Mouse (Mus musculus): ENCODE results near the gene Tut1. TPM values are rescaled to one million over a fixed set of nuclear protein-coding genes. Genes with fewer than 3 reads are reported as not detected.
"Not testable (repeated sequence)": the region's sequence is repeated elsewhere in the genome, so short reads cannot be mapped to it uniquely, and the experiment has no call there.

The Tut1 gene
- total RNA-seq, 4 experiments from 2014 or later: 7.8 to 11.8 (median 9.0) TPM

DNA sequence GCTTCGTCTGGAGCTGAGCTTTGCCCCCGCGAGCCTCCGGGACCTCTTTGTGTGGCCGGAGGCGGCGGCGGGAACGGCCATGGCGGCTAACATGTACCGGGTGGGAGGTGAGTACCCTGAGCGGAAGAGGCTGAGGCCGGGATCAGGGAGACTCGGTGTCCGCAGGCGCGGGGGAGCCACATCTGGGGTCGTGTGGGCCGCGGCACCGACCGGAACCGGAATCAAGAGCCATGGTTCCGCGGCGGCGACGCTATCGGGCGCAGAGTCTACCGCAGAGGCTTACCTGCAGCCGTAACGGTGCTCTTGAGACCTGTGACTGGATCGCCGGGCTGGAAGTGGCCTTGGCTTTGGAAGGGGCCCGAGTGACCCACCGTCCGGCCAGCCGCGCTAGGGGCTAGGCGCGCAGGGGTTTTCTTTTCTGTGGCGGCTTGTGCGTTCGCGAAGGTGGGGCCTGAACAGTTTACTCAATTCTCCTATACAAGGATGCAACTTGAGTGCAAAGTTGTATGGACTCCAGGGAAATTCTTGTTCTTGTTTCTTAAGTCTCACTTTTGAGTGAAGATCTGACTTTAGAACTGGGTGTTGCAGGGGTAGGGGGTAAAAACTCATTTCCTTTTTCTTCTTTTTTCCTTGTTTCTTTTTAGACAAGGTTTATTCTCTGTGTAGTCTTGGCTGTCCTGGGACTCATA lies 11.2 kb upstream of the Tut1 start:
- DNase-seq (ENCODE audit: low spot score in 2 of 2): no peak

DNA sequence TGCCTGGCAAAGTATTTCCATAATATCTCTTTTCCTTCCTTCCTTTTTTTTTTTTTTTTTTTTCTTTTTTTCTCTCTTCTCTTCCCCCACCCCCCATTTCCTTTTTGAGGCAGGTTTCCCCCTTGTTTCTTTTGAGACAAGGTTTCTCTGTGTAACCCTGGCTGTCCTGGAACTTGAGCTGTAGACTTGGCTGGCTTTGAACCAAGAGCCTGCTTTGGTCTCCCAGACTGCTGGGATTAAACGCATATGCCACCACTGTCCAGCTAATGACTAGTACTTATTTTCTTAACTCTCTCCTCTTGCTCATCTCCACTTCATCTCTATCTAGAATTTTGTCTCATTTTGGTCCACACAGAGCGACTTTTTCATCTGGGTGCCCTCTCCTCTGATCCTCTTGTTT lies 10.6 kb upstream of the Tut1 start:
- DNase-seq (ENCODE audit: low spot score in 2 of 2): no peak

DNA sequence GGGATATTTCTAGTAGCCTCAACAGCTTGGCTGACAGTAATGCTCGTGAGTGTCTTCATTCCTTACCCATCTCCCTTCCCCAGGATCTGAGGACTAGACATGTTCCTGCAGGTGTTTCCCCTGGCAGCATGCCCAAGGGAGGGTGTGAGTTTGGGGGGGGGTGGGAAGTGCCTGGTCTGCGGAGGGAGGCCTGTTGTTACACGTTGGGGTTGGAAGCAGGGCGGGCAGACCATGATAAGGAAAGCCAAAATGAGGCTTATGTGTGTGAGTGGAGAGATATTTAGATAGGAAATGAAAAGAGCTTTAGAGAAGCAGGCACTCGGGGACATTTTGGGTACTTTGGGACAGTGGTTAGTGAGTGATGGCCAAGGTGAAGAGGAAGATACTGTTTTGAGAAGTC lies 9.6 kb upstream of the Tut1 start:
- no peak for DNase-seq (ENCODE audit: low spot score in 2 of 2)

DNA sequence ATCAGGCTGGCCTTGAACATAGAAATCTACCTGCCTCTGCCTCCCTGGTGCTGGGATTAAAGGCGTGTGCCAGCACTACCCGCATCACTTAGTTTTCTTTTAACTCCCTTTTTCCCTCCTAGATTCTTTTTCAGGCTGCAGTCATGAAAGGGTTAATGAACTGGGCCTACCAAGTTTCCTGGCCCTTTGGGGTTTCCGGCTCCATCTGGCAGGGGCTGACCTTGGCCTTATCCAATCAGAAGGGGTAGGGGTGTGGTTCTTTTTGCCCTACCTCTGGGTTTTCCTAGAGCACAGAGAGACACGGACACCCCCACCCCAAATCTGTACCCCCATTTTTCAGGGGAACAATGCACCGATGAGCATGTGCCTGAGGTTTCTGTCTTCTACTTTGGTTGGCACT lies 8.9 kb upstream of the Tut1 start:
- peak; percentile 56 to 61 for DNase-seq (ENCODE audit: low spot score in 2 of 2)

DNA sequence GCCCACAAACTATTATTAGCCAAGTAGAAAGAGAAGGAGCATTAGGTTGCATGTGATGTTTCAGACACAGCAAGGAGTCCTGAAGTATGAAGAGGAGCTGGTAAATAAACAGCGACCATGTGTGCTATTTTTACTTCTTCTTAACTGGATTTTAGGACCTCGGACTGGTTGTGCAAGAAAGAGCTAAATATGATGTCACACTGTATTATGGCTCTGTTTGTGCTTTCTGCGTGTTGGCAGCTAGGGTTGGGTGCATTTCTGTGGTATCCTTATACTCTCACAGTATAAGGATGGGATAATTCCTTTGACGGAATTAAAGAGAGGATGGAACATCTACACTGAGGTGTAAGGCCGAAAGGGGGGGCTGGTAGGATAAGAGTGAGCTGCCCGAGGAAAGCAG lies 8.4 kb upstream of the Tut1 start:
- DNase-seq (ENCODE audit: low spot score in 2 of 2): no peak

DNA sequence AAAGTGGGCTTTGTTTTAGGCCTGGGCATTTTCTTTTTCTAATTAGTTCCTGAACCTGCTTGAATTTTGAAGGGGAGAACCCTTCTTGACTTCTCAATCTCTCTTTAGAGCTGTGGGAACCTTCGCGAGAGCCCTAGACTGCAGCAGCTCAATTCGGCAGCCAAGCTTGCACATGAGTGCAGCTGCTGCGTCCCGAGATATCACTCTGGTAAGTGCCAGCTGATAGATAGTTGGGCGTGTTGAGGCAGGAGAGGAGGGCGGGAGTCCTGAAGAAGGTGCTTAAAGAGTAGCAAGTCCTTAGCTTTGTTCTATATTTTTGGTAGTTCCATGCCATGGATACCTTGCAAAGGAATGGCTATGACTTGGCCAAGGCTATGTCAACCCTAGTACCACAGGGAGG lies 6.7 kb upstream of the Tut1 start:
- no peak for DNase-seq (ENCODE audit: low spot score in 2 of 2)

- no peak for DNase-seq (ENCODE audit: low spot score in 2 of 2)
Observed at GRCm38 (mm10) chr19:8950190-8950589, 3.5 kb upstream of the Tut1 start.

DNA sequence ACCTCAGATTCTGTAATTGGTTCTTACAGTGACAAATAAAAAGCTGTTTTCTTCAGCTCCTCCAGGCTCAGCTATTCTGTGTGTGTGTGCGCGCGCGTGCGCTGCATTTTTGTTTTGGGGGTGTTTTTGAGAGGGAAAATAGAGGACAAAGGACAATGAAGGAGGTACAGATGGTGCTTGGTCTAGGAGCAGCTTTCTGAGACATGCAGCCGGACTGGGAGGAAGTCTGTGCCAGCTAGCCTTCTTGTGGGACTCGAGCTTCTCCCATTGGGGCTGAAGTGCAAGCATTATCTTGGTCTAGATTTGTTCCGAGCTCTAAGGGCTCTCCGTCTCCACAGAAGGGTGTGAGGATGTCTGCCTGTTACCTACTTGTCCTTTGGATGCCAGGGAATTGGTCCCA lies 1.4 kb upstream of the Tut1 start:
- DNase-seq (ENCODE audit: low spot score in 2 of 2): no peak

DNA sequence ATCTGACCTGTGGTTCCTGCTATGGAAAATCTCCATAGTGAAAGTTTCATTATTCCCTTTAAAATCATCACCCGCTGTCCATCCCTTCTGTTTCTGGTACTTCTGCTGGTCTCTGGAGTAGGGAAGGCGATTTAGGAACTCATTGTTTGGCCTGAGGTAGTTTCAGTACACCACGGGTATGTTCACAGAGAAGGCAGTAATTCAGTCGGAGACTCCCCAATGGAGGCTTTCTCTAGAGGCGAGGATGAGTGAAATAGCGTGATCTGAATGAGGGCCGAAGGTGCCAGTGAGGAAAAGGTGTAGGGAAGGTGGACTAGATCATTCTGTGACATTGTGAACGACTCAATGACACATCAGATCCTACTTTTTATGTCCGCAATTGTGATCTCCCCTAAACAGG lies 524 bp downstream of the Tut1 start:
- DNase-seq (ENCODE audit: low spot score in 2 of 2): no peak

- DNase-seq (ENCODE audit: low spot score in 2 of 2): no peak
Observed at GRCm38 (mm10) chr19:8962256-8962655, 8.6 kb downstream of the Tut1 start.

DNA sequence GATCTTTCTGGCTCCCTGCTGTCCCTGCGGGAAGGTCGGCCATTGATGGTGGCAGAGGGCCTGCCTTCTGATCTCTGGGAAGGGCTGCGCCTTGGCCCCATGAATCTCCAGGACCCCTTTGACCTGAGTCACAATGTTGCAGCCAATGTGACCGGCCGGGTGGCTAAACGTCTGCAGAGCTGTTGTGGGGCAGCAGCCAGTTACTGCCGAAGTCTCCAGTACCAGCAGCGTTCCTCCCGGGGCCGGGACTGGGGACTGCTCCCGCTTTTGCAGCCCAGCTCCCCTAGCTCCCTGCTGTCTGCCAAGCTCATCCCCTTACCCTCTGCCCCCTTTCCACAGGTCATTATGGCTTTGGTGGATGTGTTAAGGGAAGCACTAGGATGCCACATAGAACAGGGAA lies 11.4 kb downstream of the Tut1 start:
- DNase-seq (ENCODE audit: low spot score in 2 of 2): no peak

- peak in 1 of 2 experiments; percentile 47 for DNase-seq (ENCODE audit: low spot score in 2 of 2)
Observed at GRCm38 (mm10) chr19:8965771-8966170, 12.1 kb downstream of the Tut1 start.

- no peak for DNase-seq (ENCODE audit: low spot score in 2 of 2)
Observed at GRCm38 (mm10) chr19:8966198-8966589, 12.5 kb downstream of the Tut1 start.

DNA sequence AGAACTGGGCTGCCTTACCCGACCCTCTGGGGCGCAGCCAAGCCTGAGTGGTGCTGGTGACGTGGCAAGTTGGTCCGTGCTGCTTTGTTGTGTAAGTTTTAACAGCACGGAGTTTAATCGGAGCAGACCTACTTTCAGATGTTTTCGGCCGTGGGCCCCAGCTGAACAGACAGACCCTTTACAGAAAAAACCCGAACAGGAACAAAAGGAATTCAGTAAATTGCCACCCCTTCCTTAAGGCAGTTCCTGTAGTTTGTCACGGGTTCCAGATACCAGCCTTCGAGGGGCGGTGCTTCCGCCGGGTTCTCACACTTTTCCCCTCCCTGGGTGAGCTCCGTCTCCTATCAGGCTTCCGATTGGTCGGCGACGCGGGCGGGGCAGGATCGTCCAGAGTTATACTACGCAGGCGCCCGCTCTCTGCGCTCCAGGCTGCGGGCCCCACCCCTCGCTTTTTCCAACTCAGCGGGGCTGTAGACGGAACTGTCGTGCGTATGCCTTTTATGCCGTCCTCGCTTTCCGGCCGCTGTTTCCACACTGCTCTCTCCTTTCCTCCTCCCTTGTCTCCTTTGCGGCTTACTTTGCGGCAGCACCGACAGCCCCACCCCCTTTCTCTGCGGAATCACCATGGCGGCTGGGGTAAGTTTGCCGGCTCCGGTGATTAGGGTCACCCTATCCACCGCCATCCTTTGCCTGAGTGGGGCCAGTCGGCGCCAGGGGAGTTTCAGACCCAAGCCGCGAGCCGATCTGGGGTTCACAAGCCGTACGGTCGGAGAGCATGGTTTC lies 13.1 kb downstream of the Tut1 start, which contains the start of gene Eef1g:
Gene Eef1g, plus strand, starts transcription at position 452 of the 783 bp plus-strand sequence.
- DNase-seq (ENCODE audit: low spot score in 2 of 2): peak; percentile 98 to 99

- DNase-seq (ENCODE audit: low spot score in 2 of 2): no peak
Observed at GRCm38 (mm10) chr19:8967373-8967743, 13.7 kb downstream of the Tut1 start.

DNA sequence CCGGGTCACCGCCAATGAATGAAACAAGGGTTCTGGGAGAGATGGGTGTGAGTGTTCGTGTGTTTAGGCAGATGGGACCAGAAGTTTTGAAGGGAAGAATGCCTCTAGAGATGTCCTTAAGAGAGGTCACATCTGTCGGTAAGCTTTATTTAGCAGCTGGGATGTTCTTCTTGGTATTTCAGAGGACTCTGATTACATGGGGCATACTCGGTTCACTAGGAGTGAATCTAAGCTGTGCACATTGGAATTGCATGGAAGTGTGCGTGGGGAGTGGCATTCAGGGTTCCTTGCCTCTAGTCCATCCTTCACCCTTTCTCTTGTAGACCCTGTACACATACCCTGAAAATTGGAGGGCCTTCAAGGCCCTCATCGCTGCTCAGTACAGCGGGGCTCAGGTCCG lies 14.2 kb downstream of the Tut1 start:
- DNase-seq (ENCODE audit: low spot score in 2 of 2): no peak

- not testable (repeated sequence) for DNase-seq (ENCODE audit: low spot score in 2 of 2)
Observed at GRCm38 (mm10) chr19:8972491-8972890, 18.8 kb downstream of the Tut1 start.

GRCm38 (mm10) chr19:8974638-8975037 lies 21.0 kb downstream of the Tut1 start:
- no peak for DNase-seq (ENCODE audit: low spot score in 2 of 2)

DNA sequence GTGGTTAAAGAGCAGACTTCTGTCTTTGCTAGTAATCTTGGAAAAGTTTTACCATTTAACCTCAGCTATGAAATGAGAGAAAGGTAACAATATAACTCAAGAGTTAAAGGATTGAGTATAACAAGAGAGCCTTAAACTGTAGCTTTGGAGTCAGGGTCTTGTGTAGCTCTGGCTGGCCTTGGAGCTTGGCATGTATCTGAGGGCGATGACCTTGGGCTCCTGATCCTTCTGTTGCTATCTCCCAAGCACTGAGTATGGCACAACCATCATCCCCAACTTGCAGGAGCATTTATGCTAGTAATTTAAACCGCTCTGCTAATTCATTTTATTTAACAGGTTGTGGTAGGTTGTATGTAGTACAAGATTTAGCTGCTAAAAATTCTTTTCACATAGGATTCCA lies 21.8 kb downstream of the Tut1 start:
- no peak for DNase-seq (ENCODE audit: low spot score in 2 of 2)

GRCm38 (mm10) chr19:8976535-8976934 lies 22.9 kb downstream of the Tut1 start:
- peak; percentile 60 to 68 for DNase-seq (ENCODE audit: low spot score in 2 of 2)

DNA sequence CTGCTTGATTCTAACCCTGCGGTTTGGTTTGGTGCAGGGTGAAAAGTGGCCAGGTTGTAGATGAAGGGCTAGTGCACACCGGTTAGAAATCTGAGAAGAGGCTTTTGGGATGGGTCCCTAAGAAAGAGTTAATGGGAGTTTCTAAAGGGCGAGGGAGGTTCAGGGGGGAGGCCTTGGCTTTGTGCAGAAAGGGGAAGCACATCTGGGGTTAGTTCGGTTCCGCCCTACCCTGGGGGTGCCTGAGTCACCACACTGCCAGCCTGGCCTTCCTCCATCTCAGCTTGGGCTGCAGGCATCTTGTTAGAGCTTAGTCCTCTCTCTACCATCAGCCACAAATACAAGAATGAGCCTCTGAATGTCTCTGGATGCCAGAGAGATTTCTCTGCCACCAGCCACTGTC lies 27.1 kb downstream of the Tut1 start:
- no peak for DNase-seq (ENCODE audit: low spot score in 2 of 2)

DNA sequence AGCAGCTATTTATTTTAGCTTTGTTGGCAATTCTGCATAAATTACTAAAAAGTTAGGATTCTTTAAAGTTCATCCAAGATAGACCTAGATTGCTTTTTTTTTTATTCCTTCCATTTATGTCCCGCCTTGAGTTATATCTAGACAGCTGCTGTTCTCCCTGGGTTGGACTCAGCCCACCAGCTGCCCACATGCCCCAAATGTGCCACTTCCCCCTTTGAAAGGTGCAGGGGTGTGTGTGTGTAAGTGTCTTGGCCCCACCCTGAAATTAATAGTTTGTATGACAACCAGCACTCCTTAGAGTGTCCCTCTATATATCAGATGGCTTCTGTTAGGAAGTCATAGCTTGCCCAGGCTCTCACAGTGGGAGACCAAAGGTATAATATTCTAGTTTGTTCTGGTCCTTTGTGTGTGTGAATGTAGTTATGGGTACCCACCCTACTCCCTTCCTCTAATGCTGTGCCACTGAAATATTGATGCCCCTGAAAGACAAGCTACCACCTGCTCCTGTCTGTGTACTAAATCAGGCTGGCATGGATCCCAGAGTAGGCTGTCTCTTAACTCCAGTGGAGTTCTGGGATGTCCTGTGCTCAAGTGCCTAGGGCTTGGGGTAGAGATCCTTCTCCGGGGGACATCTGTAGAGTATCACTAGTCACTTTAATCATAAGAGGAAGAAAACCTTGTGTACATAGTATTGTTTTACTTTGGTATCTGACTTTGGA lies 28.0 kb downstream of the Tut1 start:
- DNase-seq (ENCODE audit: low spot score in 2 of 2): peak; percentile 72 to 75
